In genomic region chr7:80343270-80344018, GRCm38 (mm10) we compare ENCODE assay signal across 8 mouse cellular contexts. TPM values are rescaled to one million over a fixed set of nuclear protein-coding genes. Genes with fewer than 3 reads are reported as not detected.
DNase-seq lines count a peak whose midpoint lies in the region; ATAC-seq and TF ChIP-seq lines count a peak whose summit lies in the region.

No protein-coding gene starts in this region.

- 25% methylated on average over 19 of the region's 19 CpGs for WGBS in kidney, embryonic 14.5 days
- WGBS in hindbrain, embryonic 12.5 days, result 26% methylated on average over 19 of the region's 19 CpGs
- WGBS in midbrain, embryonic 13.5 days, result 27% methylated on average over 19 of the region's 19 CpGs

- peak overlapping the region; percentile 85 for H3K4me2 ChIP-seq in kidney, embryonic 14.5 days (replicated peaks; ENCODE audit: low read depth, low read length)
- peak overlapping the region; percentile 75 for H3K4me2 ChIP-seq in hindbrain, embryonic 12.5 days (replicated peaks)
- peak overlapping the region; percentile 81 for H3K4me2 ChIP-seq in midbrain, embryonic 13.5 days (replicated peaks)

- no peak for TF ChIP-seq CTCF in bone marrow macrophage, adult 2 months (IDR thresholded peaks at IDR 0.05; ENCODE audit: low read depth, low read length)

- no peak overlapping the region for H3K27ac ChIP-seq in kidney, embryonic 14.5 days (ENCODE audit: low read depth, low read length)
- peak overlapping the region; percentile 22; the same call in 1 of the 2 replicates for H3K27ac ChIP-seq in bone marrow macrophage, adult 2 months (ENCODE audit: insufficient read depth, low read depth, low read length)
- H3K27ac ChIP-seq in hindbrain, embryonic 12.5 days, result peak overlapping the region; percentile 86
- peak overlapping the region; percentile 83 for H3K27ac ChIP-seq in midbrain, embryonic 13.5 days

- no peak for TF ChIP-seq POLR2A in bone marrow macrophage, adult 2 months (IDR thresholded peaks at IDR 0.05; ENCODE audit: borderline replicate concordance, low read depth, low read length)

- no peaks in the 10 kb centered on the region for H3K27me3 ChIP-seq in kidney, embryonic 14.5 days (ENCODE audit: control insufficient read depth, insufficient read depth, low read length)
- no peaks in the 10 kb centered on the region for H3K27me3 ChIP-seq in hindbrain, embryonic 12.5 days
- no peaks in the 10 kb centered on the region for H3K27me3 ChIP-seq in midbrain, embryonic 13.5 days

- ATAC-seq in kidney, embryonic 14.5 days (ENCODE audit: low FRiP score, low TSS enrichment), result no peak
- ATAC-seq in hindbrain, embryonic 12.5 days (ENCODE audit: low FRiP score), result 0 out of 2 replicates have a peak, but pooled peaks have one; percentile 3
- ATAC-seq in midbrain, embryonic 13.5 days, result peak; percentile 6; the same call in 1 of the 2 replicates

- peaks cover 3% of the 10 kb centered on the region; the same call in 1 of the 2 replicates for H3K9me3 ChIP-seq in kidney, embryonic 14.5 days (ENCODE audit: control insufficient read depth, low read length)
- no peaks in the 10 kb centered on the region for H3K9me3 ChIP-seq in hindbrain, embryonic 12.5 days (replicated peaks)
- no peaks in the 10 kb centered on the region for H3K9me3 ChIP-seq in midbrain, embryonic 13.5 days

- peak overlapping the region; percentile 53 for H3K4me3 ChIP-seq in kidney, embryonic 14.5 days (ENCODE audit: low read length)
- peak overlapping the region; percentile 73 for H3K4me3 ChIP-seq in bone marrow macrophage, adult 2 months (ENCODE audit: insufficient read depth, low read length)
- H3K4me3 ChIP-seq in hindbrain, embryonic 12.5 days, result peak overlapping the region; percentile 52
- peak overlapping the region; percentile 52 for H3K4me3 ChIP-seq in midbrain, embryonic 13.5 days (replicated peaks)

- peaks cover 17% of the 10 kb centered on the region for H3K4me1 ChIP-seq in kidney, embryonic 14.5 days (ENCODE audit: control insufficient read depth, insufficient read depth, low read length)
- H3K4me1 ChIP-seq in bone marrow macrophage, adult 2 months (ENCODE audit: control insufficient read depth, insufficient read depth, low read length), result peaks cover 30% of the 10 kb centered on the region
- H3K4me1 ChIP-seq in hindbrain, embryonic 12.5 days, result peaks cover 40% of the 10 kb centered on the region
- peaks cover 41% of the 10 kb centered on the region for H3K4me1 ChIP-seq in midbrain, embryonic 13.5 days (replicated peaks)

- no peak for DNase-seq in kidney, adult 9 months
- DNase-seq in Muller cell, postnatal 12 days (ENCODE audit: inconsistent ontology term), result no peak
- no peak for DNase-seq in urinary bladder, postnatal 36 days (ENCODE audit: low spot score in 2 of 2)
- no peak for DNase-seq in right cerebral cortex, postnatal 4 days

- H3K9ac ChIP-seq in kidney, embryonic 14.5 days (ENCODE audit: low read depth, low read length), result peak overlapping the region; percentile 79
- H3K9ac ChIP-seq in hindbrain, embryonic 12.5 days, result peak overlapping the region; percentile 75
- peak overlapping the region; percentile 73 for H3K9ac ChIP-seq in midbrain, embryonic 13.5 days (replicated peaks)

- peaks cover 1% of the 10 kb centered on the region; the same call in 1 of the 2 replicates for H3K36me3 ChIP-seq in kidney, embryonic 14.5 days (ENCODE audit: control insufficient read depth, insufficient read depth, low read length)
- H3K36me3 ChIP-seq in hindbrain, embryonic 12.5 days, result no peaks in the 10 kb centered on the region
- H3K36me3 ChIP-seq in midbrain, embryonic 13.5 days, result peaks cover 10% of the 10 kb centered on the region

RNA-seq across cellular contexts. Expression of gene Hddc3, which starts 0.5 kb away (rescaled TPM):
- polyA plus RNA-seq in kidney, embryonic 14.5 days (2014; fragmentation: Nextera tagmentation; extraction: Ambion mirVana), result 19.9 and 22.4 TPM in 2 replicates
- 6.2 and 7.5 TPM in 2 replicates for polyA plus RNA-seq in bone marrow macrophage, adult 2 months (2012; ENCODE audit: insufficient read depth, insufficient read length, missing spikeins)
- polyA plus RNA-seq in hindbrain, embryonic 12.5 days (2016; fragmentation: Nextera tagmentation; extraction: Ambion mirVana), result 20.2 and 22.0 TPM in 2 replicates
- 22.6 and 26.4 TPM in 2 replicates for polyA plus RNA-seq in midbrain, embryonic 13.5 days (2015; fragmentation: Nextera tagmentation; extraction: Ambion mirVana)

RNA-seq across cellular contexts. Expression of gene Unc45a, which starts 2.6 kb away (rescaled TPM):
- 17.8 and 27.8 TPM in 2 replicates for polyA plus RNA-seq in kidney, embryonic 14.5 days (2014; fragmentation: Nextera tagmentation; extraction: Ambion mirVana)
- 13.3 and 17.6 TPM in 2 replicates for polyA plus RNA-seq in bone marrow macrophage, adult 2 months (2012; ENCODE audit: insufficient read depth, insufficient read length, missing spikeins)
- polyA plus RNA-seq in hindbrain, embryonic 12.5 days (2016; fragmentation: Nextera tagmentation; extraction: Ambion mirVana), result 56.2 and 60.6 TPM in 2 replicates
- 52.5 and 58.6 TPM in 2 replicates for polyA plus RNA-seq in midbrain, embryonic 13.5 days (2015; fragmentation: Nextera tagmentation; extraction: Ambion mirVana)

RNA-seq across cellular contexts. Expression of gene Rccd1, which starts 19.2 kb away (rescaled TPM):
- 15.1 and 15.9 TPM in 2 replicates for polyA plus RNA-seq in kidney, embryonic 14.5 days (2014; fragmentation: Nextera tagmentation; extraction: Ambion mirVana)
- 5.5 and 6.8 TPM in 2 replicates for polyA plus RNA-seq in bone marrow macrophage, adult 2 months (2012; ENCODE audit: insufficient read depth, insufficient read length, missing spikeins)
- polyA plus RNA-seq in hindbrain, embryonic 12.5 days (2016; fragmentation: Nextera tagmentation; extraction: Ambion mirVana), result 9.8 and 14.1 TPM in 2 replicates
- 13.6 and 16.5 TPM in 2 replicates for polyA plus RNA-seq in midbrain, embryonic 13.5 days (2015; fragmentation: Nextera tagmentation; extraction: Ambion mirVana)

RNA-seq across cellular contexts. Expression of gene Man2a2, which starts 27.7 kb away (rescaled TPM):
- polyA plus RNA-seq in kidney, embryonic 14.5 days (2014; fragmentation: Nextera tagmentation; extraction: Ambion mirVana), result 11.9 and 17.2 TPM in 2 replicates
- 75.2 and 75.7 TPM in 2 replicates for polyA plus RNA-seq in bone marrow macrophage, adult 2 months (2012; ENCODE audit: insufficient read depth, insufficient read length, missing spikeins)
- polyA plus RNA-seq in hindbrain, embryonic 12.5 days (2016; fragmentation: Nextera tagmentation; extraction: Ambion mirVana), result 27.2 and 30.9 TPM in 2 replicates
- 19.4 and 21.3 TPM in 2 replicates for polyA plus RNA-seq in midbrain, embryonic 13.5 days (2015; fragmentation: Nextera tagmentation; extraction: Ambion mirVana)

RNA-seq across cellular contexts. Expression of gene Fes, which starts 44.3 kb away (rescaled TPM):
- polyA plus RNA-seq in kidney, embryonic 14.5 days (2014; fragmentation: Nextera tagmentation; extraction: Ambion mirVana), result 10.7 and 11.4 TPM in 2 replicates
- polyA plus RNA-seq in bone marrow macrophage, adult 2 months (2012; ENCODE audit: insufficient read depth, insufficient read length, missing spikeins), result 238 TPM in 2 replicates
- 10.2 and 11.8 TPM in 2 replicates for polyA plus RNA-seq in hindbrain, embryonic 12.5 days (2016; fragmentation: Nextera tagmentation; extraction: Ambion mirVana)
- polyA plus RNA-seq in midbrain, embryonic 13.5 days (2015; fragmentation: Nextera tagmentation; extraction: Ambion mirVana), result 3.0 and 5.0 TPM in 2 replicates
